Mouse (Mus musculus): ENCODE results near the gene Ints1. TPM values are rescaled to one million over a fixed set of nuclear protein-coding genes. Genes with fewer than 3 reads are reported as not detected.

Ints1 gene
- polyA plus RNA-seq, 1 experiment from 2014 or later: 34.3 TPM

- H3K27me3 ChIP-seq (replicated peaks): peaks cover 16% of the 10 kb centered on the region
These were observed 37.1 kb upstream of the Ints1 start for GRCm38 (mm10) chr5:139812398-139813125.

GRCm38 (mm10) chr5:139811677-139812397 lies 36.4 kb upstream of the Ints1 start:
- no peaks in the 10 kb centered on the region for H3K9me3 ChIP-seq
- no peak overlapping the region for H3K4me3 ChIP-seq
- H3K36me3 ChIP-seq (replicated peaks): no peaks in the 10 kb centered on the region
- 80% methylated on average over 15 of the region's 15 CpGs for WGBS
- no peaks in the 10 kb centered on the region for H3K4me1 ChIP-seq
- H3K4me2 ChIP-seq: no peak overlapping the region
- ATAC-seq (replicated peaks): no peak
- H3K27me3 ChIP-seq (replicated peaks): peaks cover 16% of the 10 kb centered on the region
- no peak overlapping the region for H3K9ac ChIP-seq
- no peak overlapping the region for H3K27ac ChIP-seq

More at GRCm38 (mm10) chr5:139812398-139813125, 37.1 kb upstream of the Ints1 start:
- H3K9me3 ChIP-seq: no peaks in the 10 kb centered on the region
- H3K27ac ChIP-seq: no peak overlapping the region
- H3K36me3 ChIP-seq (replicated peaks): no peaks in the 10 kb centered on the region
- 68% methylated on average over 20 of the region's 20 CpGs for WGBS
- H3K4me1 ChIP-seq: no peaks in the 10 kb centered on the region
- no peak overlapping the region for H3K4me3 ChIP-seq
- ATAC-seq (replicated peaks): no peak
- H3K9ac ChIP-seq: no peak overlapping the region
- H3K4me2 ChIP-seq: no peak overlapping the region

GRCm38 (mm10) chr5:139809397-139809796 lies 33.9 kb upstream of the Ints1 start:
- peaks cover 12% of the 10 kb centered on the region for H3K27me3 ChIP-seq (replicated peaks)
- H3K4me3 ChIP-seq: no peak overlapping the region
- ATAC-seq (replicated peaks): no peak
- 61% methylated on average over 4 of the region's 4 CpGs for WGBS
- no peak overlapping the region for H3K4me2 ChIP-seq
- H3K9ac ChIP-seq: no peak overlapping the region
- H3K36me3 ChIP-seq (replicated peaks): no peaks in the 10 kb centered on the region
- no peak overlapping the region for H3K27ac ChIP-seq
- H3K4me1 ChIP-seq: no peaks in the 10 kb centered on the region
- H3K9me3 ChIP-seq: no peaks in the 10 kb centered on the region

- Histone ChIP-seq H3K9ac (no peak overlapping the region), H3K9me3 (no peaks in the 10 kb centered on the region), H3K27me3 (replicated peaks) (no peaks in the 10 kb centered on the region), H3K4me2 (no peak overlapping the region), H3K4me1 (peaks cover 6% of the 10 kb centered on the region; the same call in 1 of the 2 replicates), H3K4me3 (no peak overlapping the region), H3K27ac (no peak overlapping the region), H3K36me3 (replicated peaks) (peaks cover 4% of the 10 kb centered on the region; the same call in 1 of the 2 replicates)
- ATAC-seq (replicated peaks): no peak
- WGBS: 93% methylated on average over 8 of the region's 8 CpGs
These were observed 30.4 kb upstream of the Ints1 start for GRCm38 (mm10) chr5:139805924-139806323.

- H3K27me3 ChIP-seq (replicated peaks): no peaks in the 10 kb centered on the region
- H3K4me2 ChIP-seq: no peak overlapping the region
- no peak overlapping the region for H3K9ac ChIP-seq
- H3K4me3 ChIP-seq: no peak overlapping the region
- H3K27ac ChIP-seq: no peak overlapping the region
- ATAC-seq (replicated peaks): no peak
- no peaks in the 10 kb centered on the region for H3K9me3 ChIP-seq
- H3K36me3 ChIP-seq (replicated peaks): peaks cover 12% of the 10 kb centered on the region; the same call in 1 of the 2 replicates
- 89% methylated on average over 11 of the region's 11 CpGs for WGBS
- H3K4me1 ChIP-seq: peaks cover 8% of the 10 kb centered on the region; the same call in 1 of the 2 replicates
These were observed 29.2 kb upstream of the Ints1 start for GRCm38 (mm10) chr5:139804573-139805111.

GRCm38 (mm10) chr5:139804107-139804551 lies 28.7 kb upstream of the Ints1 start:
- no peaks in the 10 kb centered on the region for H3K9me3 ChIP-seq
- WGBS: 4% methylated on average over 6 of the region's 6 CpGs
- no peak overlapping the region for H3K4me2 ChIP-seq
- H3K27me3 ChIP-seq (replicated peaks): no peaks in the 10 kb centered on the region
- peaks cover 13% of the 10 kb centered on the region for H3K4me1 ChIP-seq
- no peak for ATAC-seq (replicated peaks)
- no peak overlapping the region for H3K9ac ChIP-seq
- no peak overlapping the region for H3K27ac ChIP-seq
- H3K36me3 ChIP-seq (replicated peaks): peaks cover 12% of the 10 kb centered on the region; the same call in 1 of the 2 replicates
- no peak overlapping the region for H3K4me3 ChIP-seq

GRCm38 (mm10) chr5:139803601-139804102 lies 28.2 kb upstream of the Ints1 start:
- Histone ChIP-seq H3K27ac (no peak overlapping the region), H3K4me3 (no peak overlapping the region), H3K9ac (no peak overlapping the region), H3K4me1 (peaks cover 18% of the 10 kb centered on the region), H3K36me3 (replicated peaks) (peaks cover 12% of the 10 kb centered on the region; the same call in 1 of the 2 replicates), H3K9me3 (no peaks in the 10 kb centered on the region), H3K4me2 (no peak overlapping the region), H3K27me3 (replicated peaks) (no peaks in the 10 kb centered on the region)
- 10% methylated on average over 12 of the region's 12 CpGs for WGBS
- peak; percentile 34; the same call in 1 of the 2 replicates for ATAC-seq (replicated peaks)

GRCm38 (mm10) chr5:139803165-139803564 lies 27.7 kb upstream of the Ints1 start:
- WGBS: 81% methylated on average over 8 of the region's 8 CpGs
- no peak for ATAC-seq (replicated peaks)

GRCm38 (mm10) chr5:139801880-139802279 lies 26.4 kb upstream of the Ints1 start:
- Histone ChIP-seq H3K27ac (no peak overlapping the region), H3K36me3 (replicated peaks) (peaks cover 12% of the 10 kb centered on the region; the same call in 1 of the 2 replicates), H3K9me3 (no peaks in the 10 kb centered on the region), H3K9ac (no peak overlapping the region), H3K4me2 (no peak overlapping the region), H3K4me1 (peaks cover 36% of the 10 kb centered on the region), H3K4me3 (no peak overlapping the region), H3K27me3 (replicated peaks) (no peaks in the 10 kb centered on the region)
- no peak for ATAC-seq (replicated peaks)
- 93% methylated on average over 10 of the region's 10 CpGs for WGBS

More at GRCm38 (mm10) chr5:139803165-139803564, 27.7 kb upstream of the Ints1 start:
- H3K9ac ChIP-seq: no peak overlapping the region
- H3K36me3 ChIP-seq (replicated peaks): peaks cover 12% of the 10 kb centered on the region; the same call in 1 of the 2 replicates
- no peak overlapping the region for H3K27ac ChIP-seq
- peaks cover 23% of the 10 kb centered on the region for H3K4me1 ChIP-seq
- no peak overlapping the region for H3K4me2 ChIP-seq
- H3K9me3 ChIP-seq: no peaks in the 10 kb centered on the region
- H3K27me3 ChIP-seq (replicated peaks): no peaks in the 10 kb centered on the region
- no peak overlapping the region for H3K4me3 ChIP-seq

GRCm38 (mm10) chr5:139801231-139801630 lies 25.8 kb upstream of the Ints1 start:
- no peak for ATAC-seq (replicated peaks)
- Histone ChIP-seq H3K4me1 (peaks cover 42% of the 10 kb centered on the region), H3K27me3 (replicated peaks) (no peaks in the 10 kb centered on the region), H3K4me3 (no peak overlapping the region), H3K4me2 (no peak overlapping the region), H3K36me3 (replicated peaks) (peaks cover 12% of the 10 kb centered on the region; the same call in 1 of the 2 replicates), H3K9ac (no peak overlapping the region), H3K27ac (no peak overlapping the region), H3K9me3 (no peaks in the 10 kb centered on the region)
- WGBS: 95% methylated on average over 8 of the region's 8 CpGs

GRCm38 (mm10) chr5:139799801-139800590 lies 24.5 kb upstream of the Ints1 start:
- WGBS: 91% methylated on average over 33 of the region's 33 CpGs
- Histone ChIP-seq H3K27ac (no peak overlapping the region), H3K9ac (no peak overlapping the region), H3K4me3 (no peak overlapping the region), H3K9me3 (no peaks in the 10 kb centered on the region), H3K36me3 (replicated peaks) (peaks cover 12% of the 10 kb centered on the region; the same call in 1 of the 2 replicates), H3K27me3 (replicated peaks) (no peaks in the 10 kb centered on the region), H3K4me2 (no peak overlapping the region), H3K4me1 (peaks cover 45% of the 10 kb centered on the region)
- no peak for ATAC-seq (replicated peaks)
